Mouse (Mus musculus) limb, embryonic 11.5 days (tissue): ENCODE results near the gene Ppp1cc. TPM values are rescaled to one million over a fixed set of nuclear protein-coding genes. Genes with fewer than 3 reads are reported as not detected.
"Not testable (repeated sequence)": the region's sequence is repeated elsewhere in the genome, so short reads cannot be mapped to it uniquely, and the experiment has no call there.

Experiments
- ATAC-seq: fragments of 200-750 bp; cut with Nextera tagmentation; 2 replicates; pipeline ENCODE4 v1.8.0; 2017; ENCODE audit warnings: low read depth; ENCODE audit not compliant: insufficient number of reproducible peaks, low FRiP score, low TSS enrichment
- DNase-seq: peaks from one replicate; pipeline ENCODE4 v3.0.0-alpha.2; 2015; ENCODE audit warnings: low spot score
- H3K27ac ChIP-seq: fragments of 300-500 bp; sonication (generic); replicated peaks from 2 replicates; pipeline ENCODE4 v1.5.1; 2014; ENCODE audit warnings: low read depth, mild to moderate bottlenecking, low read length
- H3K27me3 ChIP-seq: fragments of 300-500 bp; sonication (generic); 2 replicates; pipeline ENCODE4 v1.6.1; 2014; ENCODE audit warnings: mild to moderate bottlenecking, low read length, mixed read lengths; ENCODE audit not compliant: control insufficient read depth, insufficient read depth
- H3K36me3 ChIP-seq: fragments of 300-500 bp; sonication (generic); 2 replicates; pipeline ENCODE4 v1.6.1; 2014; ENCODE audit warnings: mild to moderate bottlenecking, low read length, moderate library complexity, mixed read lengths; ENCODE audit not compliant: control insufficient read depth, insufficient read depth
- H3K4me1 ChIP-seq: fragments of 300-500 bp; sonication (generic); 2 replicates; pipeline ENCODE4 v1.6.1; 2014; ENCODE audit warnings: low read length, mixed read lengths; ENCODE audit not compliant: control insufficient read depth, insufficient read depth
- H3K4me2 ChIP-seq: fragments of 300-500 bp; sonication (generic); 2 replicates; pipeline ENCODE4 v1.6.1; 2014; ENCODE audit warnings: low read depth, mild to moderate bottlenecking, moderate library complexity; ENCODE audit not compliant: severe bottlenecking
- H3K4me3 ChIP-seq: fragments of 300-500 bp; sonication (generic); 2 replicates; pipeline ENCODE4 v1.5.1; 2014; ENCODE audit warnings: low read depth, low read length
- H3K9ac ChIP-seq: fragments of 300-500 bp; sonication (generic); 2 replicates; pipeline ENCODE4 v1.6.1; 2014; ENCODE audit warnings: mild to moderate bottlenecking, low read length
- H3K9me3 ChIP-seq: fragments of 300-500 bp; sonication (generic); 2 replicates; pipeline ENCODE4 v1.6.1; 2016; ENCODE audit warnings: low read length; ENCODE audit not compliant: control insufficient read depth
- WGBS: fragments of 180-500 bp; shearing (Covaris S2); extraction: QIAGEN DNeasy Blood & Tissue Kit; methylation state at CpG from one replicate; pipeline ENCODE4 v1.1.7; 2014; 5-methylcytosine and 5-hydroxymethylcytosine counted together
- polyA plus RNA-seq: library from polyadenylated mRNA; unstranded; fragments of >200 nt; fragmentation: Nextera tagmentation; extraction: Ambion mirVana; gene quantifications from 2 replicates; pipeline ENCODE4 v1.2.1, GENCODE M21; 2014

The Ppp1cc gene
- polyA plus RNA-seq, 1 experiment from 2014 or later: 314 TPM

DNA sequence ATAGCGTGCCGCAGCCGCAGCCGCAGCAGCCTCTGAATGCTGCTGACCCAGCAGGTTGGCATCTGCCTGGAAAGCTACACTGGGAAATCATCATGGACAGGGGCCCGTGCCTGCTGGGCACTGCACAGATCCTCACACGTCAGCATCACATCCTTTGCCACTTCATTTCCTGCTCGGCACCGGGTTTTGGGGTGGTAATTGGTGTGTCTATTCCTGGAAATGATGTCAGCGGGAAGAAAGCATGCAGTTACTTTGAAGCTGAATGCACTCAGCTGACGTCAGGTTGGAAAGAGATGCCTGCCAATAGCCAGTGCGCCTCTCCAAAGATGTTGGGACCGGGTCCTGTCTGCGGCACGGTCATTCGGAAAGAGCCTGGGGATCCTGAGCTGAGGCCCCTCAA is 14.5 kb upstream of the Ppp1cc start:
- peaks cover 11% of the 10 kb centered on the region; the same call in 1 of the 2 replicates for H3K4me1 ChIP-seq
- no peaks in the 10 kb centered on the region for H3K27me3 ChIP-seq
- no peak overlapping the region for H3K9ac ChIP-seq
- DNase-seq (no peak), ATAC-seq (no peak)
- no peaks in the 10 kb centered on the region for H3K9me3 ChIP-seq
- no peak overlapping the region for H3K4me2 ChIP-seq
- no peaks in the 10 kb centered on the region for H3K36me3 ChIP-seq
- no peak overlapping the region for H3K4me3 ChIP-seq
- no peak overlapping the region for H3K27ac ChIP-seq
- 84% methylated on average over 15 of the region's 15 CpGs for WGBS

DNA sequence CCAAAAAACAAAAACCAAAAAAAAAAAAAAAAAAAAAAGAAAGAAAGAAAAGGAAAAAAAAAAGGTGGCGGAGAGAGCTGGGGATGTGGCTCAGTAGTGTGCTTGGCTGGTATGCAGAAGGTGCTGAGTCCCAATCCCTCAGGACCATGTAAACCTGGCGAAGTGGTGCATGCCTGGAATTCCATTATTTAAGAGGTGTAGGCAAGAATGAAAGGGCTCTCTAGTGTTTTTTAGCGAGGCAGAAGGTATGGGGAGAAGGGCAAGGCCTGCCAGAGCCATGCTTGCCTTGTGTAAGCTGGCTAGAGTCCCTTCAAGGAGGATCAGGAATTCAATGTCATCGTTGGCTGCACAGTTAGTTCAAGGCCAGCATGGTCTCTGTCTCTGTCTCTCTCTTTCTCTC is 13.3 kb upstream of the Ppp1cc start:
- DNase-seq (no peak), ATAC-seq (no peak)
- Histone ChIP-seq H3K4me2 (no peak overlapping the region), H3K9ac (no peak overlapping the region), H3K27ac (no peak overlapping the region; the same call in 1 of the 2 replicates), H3K4me1 (peaks cover 11% of the 10 kb centered on the region; the same call in 1 of the 2 replicates), H3K36me3 (no peaks in the 10 kb centered on the region), H3K4me3 (no peak overlapping the region), H3K9me3 (no peaks in the 10 kb centered on the region), H3K27me3 (no peaks in the 10 kb centered on the region)
- 86% methylated on average over 4 of the region's 4 CpGs for WGBS

DNA sequence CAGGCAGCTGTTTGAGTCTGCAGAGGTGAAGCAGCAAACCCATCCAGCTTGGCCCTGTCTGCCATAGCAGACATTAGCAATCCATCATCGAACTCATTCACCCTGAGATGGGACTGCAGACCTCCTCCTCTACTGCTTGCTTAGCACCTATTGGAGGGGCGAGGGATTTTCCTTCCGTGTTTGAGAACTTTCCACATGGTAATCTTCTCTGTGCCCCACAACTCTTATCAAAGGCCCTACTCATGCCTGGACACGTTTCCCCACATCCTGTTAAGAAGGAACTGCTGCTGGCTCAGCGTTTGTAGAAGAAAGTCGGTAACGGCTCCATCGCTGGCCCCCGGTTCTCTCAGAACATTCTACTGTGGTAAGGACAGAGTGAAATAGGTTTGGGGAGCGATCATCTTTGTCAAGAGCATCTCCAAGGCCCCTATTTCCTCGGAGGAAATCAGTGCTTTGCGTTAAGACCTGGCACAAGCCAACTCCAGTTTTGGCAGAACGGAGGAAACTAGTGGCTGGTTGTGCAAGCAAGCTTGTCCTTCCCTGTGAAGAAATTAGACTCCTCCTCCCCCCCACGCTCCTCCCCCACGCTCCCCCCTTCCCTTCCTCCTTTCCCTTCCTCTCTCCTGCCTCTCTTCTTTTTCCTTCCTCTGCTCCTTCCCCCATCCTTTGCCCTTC is 12.6 kb upstream of the Ppp1cc start:
- Histone ChIP-seq H3K4me1 (peaks cover 11% of the 10 kb centered on the region; the same call in 1 of the 2 replicates), H3K4me3 (no peak overlapping the region), H3K36me3 (no peaks in the 10 kb centered on the region), H3K9me3 (no peaks in the 10 kb centered on the region), H3K4me2 (peak overlapping the region; percentile 12; the same call in 1 of the 2 replicates), H3K9ac (peak overlapping the region; percentile 17; the same call in 1 of the 2 replicates), H3K27ac (peak overlapping the region; percentile 84), H3K27me3 (no peaks in the 10 kb centered on the region)
- 58% methylated on average over 15 of the region's 15 CpGs for WGBS
- ATAC-seq (peak; percentile 5; the same call in 1 of the 2 replicates), DNase-seq (no peak)

DNA sequence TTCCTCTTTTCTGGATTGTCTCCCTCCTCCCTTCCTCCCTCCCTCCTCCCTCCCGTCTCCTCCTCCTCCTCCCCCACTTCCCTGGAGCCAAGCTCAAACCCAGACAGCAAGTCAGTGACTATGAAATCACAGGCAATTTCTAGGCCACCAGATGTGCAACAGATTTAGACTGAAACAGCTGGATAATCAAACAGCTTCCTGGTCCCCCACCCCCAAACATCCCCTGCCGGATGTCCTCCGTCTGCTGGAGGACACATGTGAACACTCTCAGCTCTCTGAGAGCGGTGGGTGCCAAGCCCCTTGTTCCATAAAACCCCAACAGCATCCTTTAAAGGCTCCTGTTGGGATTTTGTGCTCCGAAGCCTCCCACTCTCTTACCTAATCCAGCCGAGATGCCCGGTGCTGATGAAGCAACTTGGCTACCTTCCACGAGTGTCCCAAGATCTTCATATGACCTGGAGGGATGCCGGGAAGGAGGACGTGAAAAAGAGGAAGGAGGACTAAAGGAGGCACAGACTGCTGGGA is 12.0 kb upstream of the Ppp1cc start:
- ATAC-seq: peak; percentile 63
- Histone ChIP-seq H3K27ac (peak overlapping the region; percentile 84), H3K9me3 (no peaks in the 10 kb centered on the region), H3K4me2 (peak overlapping the region; percentile 12; the same call in 1 of the 2 replicates), H3K27me3 (no peaks in the 10 kb centered on the region), H3K9ac (no peak overlapping the region), H3K36me3 (no peaks in the 10 kb centered on the region), H3K4me3 (no peak overlapping the region), H3K4me1 (peaks cover 11% of the 10 kb centered on the region; the same call in 1 of the 2 replicates)
- WGBS: 21% methylated on average over 10 of the region's 10 CpGs
- peak; percentile 75 for DNase-seq

DNA sequence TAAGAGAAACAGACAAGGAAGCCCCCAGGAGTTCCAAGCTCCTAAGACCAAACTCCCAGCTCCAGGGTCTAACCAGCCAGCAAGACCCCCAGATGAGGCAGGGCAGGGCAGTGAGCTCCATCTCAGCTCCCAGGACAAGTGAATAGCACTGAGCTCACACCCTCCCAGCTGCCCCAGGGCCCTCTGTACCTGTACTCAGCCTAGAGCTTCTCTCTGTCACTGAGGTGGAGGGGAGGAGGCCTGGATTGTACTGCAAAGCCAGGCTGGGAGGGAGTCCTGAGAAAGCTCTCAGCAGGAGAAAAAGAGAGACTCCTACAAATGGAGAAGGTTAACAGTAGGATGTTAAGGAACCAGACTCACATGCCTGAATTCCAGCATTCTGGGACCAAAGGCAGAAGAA is 11.5 kb upstream of the Ppp1cc start:
- Histone ChIP-seq H3K27ac (peak overlapping the region; percentile 84), H3K36me3 (no peaks in the 10 kb centered on the region), H3K9me3 (no peaks in the 10 kb centered on the region), H3K4me3 (no peak overlapping the region), H3K27me3 (no peaks in the 10 kb centered on the region), H3K9ac (0 out of 2 replicates have a peak overlapping the region, but pooled peaks have one; percentile 40), H3K4me2 (no peak overlapping the region), H3K4me1 (peaks cover 11% of the 10 kb centered on the region; the same call in 1 of the 2 replicates)
- no peak for DNase-seq
- 0 out of 2 replicates have a peak, but pooled peaks have one; percentile 24 for ATAC-seq

DNA sequence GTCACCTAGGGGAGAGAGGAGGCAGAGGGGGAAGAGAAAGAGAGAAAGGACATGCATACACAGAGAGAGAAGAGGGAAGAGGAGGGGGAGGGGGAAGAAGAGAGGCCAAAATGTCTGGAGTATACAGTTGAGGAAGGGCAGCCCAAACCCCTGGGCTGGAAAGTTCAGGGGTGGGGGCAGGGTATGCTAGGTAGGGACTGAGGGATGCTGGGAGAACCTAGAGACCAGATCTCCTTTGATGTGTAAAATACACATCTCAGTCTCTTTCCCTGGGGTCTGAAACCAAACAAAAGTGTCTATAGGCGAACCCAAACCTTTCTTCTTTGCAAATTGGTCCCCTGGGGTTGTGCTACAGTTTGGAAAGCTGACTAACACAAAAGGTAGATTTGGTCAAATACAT is 10.0 kb upstream of the Ppp1cc start:
- ATAC-seq (no peak), DNase-seq (no peak)
- H3K4me1 ChIP-seq: peaks cover 11% of the 10 kb centered on the region; the same call in 1 of the 2 replicates
- H3K9me3 ChIP-seq: no peaks in the 10 kb centered on the region
- WGBS: 75% methylated on average over 1 of the region's 1 CpGs
- no peak overlapping the region for H3K27ac ChIP-seq
- H3K4me3 ChIP-seq: no peak overlapping the region
- H3K9ac ChIP-seq: no peak overlapping the region; the same call in 1 of the 2 replicates
- H3K27me3 ChIP-seq: no peaks in the 10 kb centered on the region
- H3K36me3 ChIP-seq: no peaks in the 10 kb centered on the region
- no peak overlapping the region for H3K4me2 ChIP-seq

DNA sequence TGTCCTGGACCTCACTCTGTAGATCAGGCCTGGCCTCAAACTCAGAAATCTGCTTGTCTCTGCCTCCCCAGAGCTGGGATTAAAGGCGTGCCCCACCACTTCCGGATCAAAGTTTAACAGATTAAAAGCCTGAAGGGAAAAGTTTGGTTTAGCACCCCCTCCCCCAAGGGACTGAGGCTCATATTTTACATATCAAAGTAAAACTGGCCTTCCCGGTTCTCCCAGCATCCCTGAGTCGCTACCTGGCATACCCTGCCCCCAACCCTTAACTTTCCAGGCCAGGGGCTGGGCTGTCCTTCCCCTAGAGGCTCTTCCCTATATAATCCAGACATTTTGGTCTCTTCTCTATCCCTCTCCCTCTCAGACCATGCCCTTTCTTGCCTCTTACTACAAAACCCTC is 8.8 kb upstream of the Ppp1cc start:
- 45% methylated on average over 4 of the region's 4 CpGs for WGBS
- DNase-seq (no peak), ATAC-seq (no peak)
- Histone ChIP-seq H3K36me3 (no peaks in the 10 kb centered on the region), H3K4me1 (peaks cover 11% of the 10 kb centered on the region; the same call in 1 of the 2 replicates), H3K9ac (no peak overlapping the region), H3K27ac (no peak overlapping the region), H3K4me2 (no peak overlapping the region), H3K4me3 (no peak overlapping the region), H3K27me3 (no peaks in the 10 kb centered on the region), H3K9me3 (no peaks in the 10 kb centered on the region)

DNA sequence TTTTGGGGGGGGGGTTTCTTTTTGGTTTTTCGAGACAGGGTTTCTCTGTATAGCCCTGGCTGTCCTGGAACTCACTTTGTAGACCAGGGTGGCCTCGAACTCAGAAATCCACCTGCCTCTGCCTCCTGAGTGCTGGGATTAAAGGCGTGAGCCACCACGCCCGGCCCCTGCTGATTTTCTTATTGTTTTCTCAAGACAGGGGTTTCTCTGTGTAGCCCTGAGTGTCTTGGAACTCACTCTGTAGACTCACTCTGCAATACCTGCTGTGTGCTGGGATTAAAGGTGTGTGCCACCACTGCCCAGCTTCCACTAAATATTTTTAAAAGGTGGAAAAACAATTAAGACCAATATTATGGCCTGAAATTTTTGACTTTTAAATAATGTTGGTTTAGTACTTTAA is 5.6 kb upstream of the Ppp1cc start:
- H3K27me3 ChIP-seq, ATAC-seq, H3K27ac ChIP-seq, H3K4me1 ChIP-seq, H3K4me2 ChIP-seq, H3K9me3 ChIP-seq, H3K4me3 ChIP-seq, H3K9ac ChIP-seq, H3K36me3 ChIP-seq, DNase-seq: not testable (repeated sequence)
- WGBS: 89% methylated on average over 5 of the region's 5 CpGs
